Mouse (Mus musculus) kidney, postnatal 4 days (tissue): Measurements from ENCODE around the gene Zfp771.

Experiments
- DNase-seq, 2 experiments: peaks; one replicate each; pipeline ENCODE4 v3.0.0; 2021; ENCODE audit warnings: mixed read lengths in 2 of 2

Gene Zfp771

GRCm38 (mm10) chr7:127290142-127290541 lies 46.1 kb downstream of the Zfp771 start:
- no peak for DNase-seq

DNA sequence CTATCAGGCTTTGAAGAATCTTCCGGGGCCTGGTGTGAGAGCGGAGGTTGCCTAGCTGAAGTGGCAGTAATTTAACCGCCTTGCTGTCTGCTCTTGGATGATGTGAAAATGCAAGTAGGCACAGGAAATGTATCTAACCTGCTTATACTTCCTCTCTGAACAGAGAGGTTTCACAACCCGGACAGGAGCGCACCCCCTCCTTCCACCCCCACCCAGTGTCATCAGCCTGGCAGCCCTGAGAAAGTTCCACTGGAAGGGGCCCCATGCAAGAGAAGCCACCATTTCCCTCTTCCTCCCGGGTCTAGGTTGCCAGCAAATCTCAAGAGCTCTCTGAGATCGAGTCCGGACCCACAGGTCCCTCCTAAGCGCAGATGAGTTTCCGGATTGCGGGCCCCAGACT lies 52.0 kb downstream of the Zfp771 start, which contains the start of gene Itgal:
Gene Itgal, plus strand, starts transcription at position 163 of the 400 bp plus-strand sequence.
- no peak for DNase-seq

DNA sequence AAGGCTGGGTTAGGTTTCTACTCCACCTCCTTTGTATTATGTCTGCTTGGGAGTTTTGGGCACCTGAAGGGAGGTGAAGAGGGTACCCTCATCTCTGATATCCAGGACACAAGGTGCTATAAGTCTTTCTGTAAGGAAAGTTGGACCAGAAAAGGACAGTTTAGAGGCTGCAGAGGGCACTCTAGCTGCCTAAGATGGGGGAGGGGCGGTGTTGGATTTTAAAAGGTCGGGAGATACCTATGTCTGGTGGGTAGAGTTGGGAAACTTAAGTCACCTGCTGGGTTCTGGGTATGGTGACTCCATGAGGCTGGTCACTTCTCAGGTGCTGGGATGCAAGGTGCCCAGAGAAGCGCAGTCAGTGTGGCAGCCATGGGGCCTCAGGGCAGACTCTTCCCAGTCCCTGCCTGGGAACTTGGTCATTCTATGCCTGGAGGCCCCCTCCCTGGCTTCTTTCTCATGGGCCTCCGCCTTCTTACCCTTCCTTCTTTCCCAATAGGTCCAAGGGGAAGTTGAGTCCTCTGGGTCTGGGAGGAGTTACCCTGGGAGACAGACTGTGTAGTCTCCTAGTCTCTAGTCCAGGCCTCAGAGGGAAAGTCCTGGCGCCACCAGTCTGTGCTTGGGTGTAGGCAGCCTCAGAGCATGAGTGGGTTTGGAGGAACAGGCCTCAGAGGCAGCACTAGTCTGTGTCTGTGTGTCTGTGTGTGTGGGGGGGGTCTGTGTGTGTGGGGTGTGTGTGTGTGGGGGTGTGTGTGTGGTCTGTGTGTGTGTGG lies 52.9 kb downstream of the Zfp771 start:
- DNase-seq = no peak

- DNase-seq = no peak
Measured at GRCm38 (mm10) chr7:127297586-127298193, 53.6 kb downstream of the Zfp771 start.
